Mouse (Mus musculus): Measurements from ENCODE around the gene Grap.

- TF ChIP-seq CTCF (IDR thresholded peaks at IDR 0.05; ENCODE audit: extremely low read depth, insufficient read depth, insufficient read length, insufficient replicate concordance): peak; percentile 55; the same call in 1 of the 2 replicates
- TF ChIP-seq POLR2A (IDR thresholded peaks at IDR 0.05; ENCODE audit: low read depth, low read length): no peak
Measured at GRCm38 (mm10) chr11:61620254-61620670, 32.8 kb upstream of the Grap start.

Measured in spleen, adult 2 months (tissue).